Mouse (Mus musculus): ENCODE measurements around the gene Xirp2.

Gene Xirp2

GRCm38 (mm10) chr2:67544426-67544825 lies 98.6 kb downstream of the Xirp2 start:
- intact Hi-C loops (cut with DNase I) = no loop called here

DNA sequence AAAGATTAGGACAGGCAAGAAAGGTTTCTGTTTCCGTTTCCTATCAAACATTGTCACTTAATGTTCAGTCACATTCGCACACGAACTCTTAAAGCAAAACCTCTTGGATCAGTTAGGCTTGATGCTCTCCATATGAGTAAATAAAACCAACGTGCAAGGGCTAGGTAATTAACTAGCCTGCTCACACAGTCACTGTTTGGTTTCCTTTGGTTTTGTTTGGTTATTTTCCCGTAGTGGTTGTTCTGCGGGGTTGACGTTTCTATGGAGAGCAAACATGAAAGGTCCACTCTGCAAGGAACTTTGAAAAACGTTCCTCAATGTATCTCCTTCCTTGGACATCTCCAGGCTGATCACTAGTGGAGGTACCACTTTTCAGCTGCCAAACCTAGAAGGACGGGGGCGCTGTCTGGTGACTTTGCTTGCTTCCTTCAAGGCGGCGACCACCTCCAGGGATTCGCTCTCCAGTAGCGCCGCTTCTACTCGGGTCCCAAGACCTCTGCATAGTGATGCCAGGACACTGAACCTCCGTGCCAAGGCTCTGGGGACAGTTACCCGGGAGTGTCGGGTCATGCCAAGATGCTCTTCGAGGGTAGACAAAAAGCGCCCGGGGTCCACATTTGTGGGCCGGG lies 119.2 kb downstream of the Xirp2 start:
- intact Hi-C loops (cut with DNase I) = no loop called here

DNA sequence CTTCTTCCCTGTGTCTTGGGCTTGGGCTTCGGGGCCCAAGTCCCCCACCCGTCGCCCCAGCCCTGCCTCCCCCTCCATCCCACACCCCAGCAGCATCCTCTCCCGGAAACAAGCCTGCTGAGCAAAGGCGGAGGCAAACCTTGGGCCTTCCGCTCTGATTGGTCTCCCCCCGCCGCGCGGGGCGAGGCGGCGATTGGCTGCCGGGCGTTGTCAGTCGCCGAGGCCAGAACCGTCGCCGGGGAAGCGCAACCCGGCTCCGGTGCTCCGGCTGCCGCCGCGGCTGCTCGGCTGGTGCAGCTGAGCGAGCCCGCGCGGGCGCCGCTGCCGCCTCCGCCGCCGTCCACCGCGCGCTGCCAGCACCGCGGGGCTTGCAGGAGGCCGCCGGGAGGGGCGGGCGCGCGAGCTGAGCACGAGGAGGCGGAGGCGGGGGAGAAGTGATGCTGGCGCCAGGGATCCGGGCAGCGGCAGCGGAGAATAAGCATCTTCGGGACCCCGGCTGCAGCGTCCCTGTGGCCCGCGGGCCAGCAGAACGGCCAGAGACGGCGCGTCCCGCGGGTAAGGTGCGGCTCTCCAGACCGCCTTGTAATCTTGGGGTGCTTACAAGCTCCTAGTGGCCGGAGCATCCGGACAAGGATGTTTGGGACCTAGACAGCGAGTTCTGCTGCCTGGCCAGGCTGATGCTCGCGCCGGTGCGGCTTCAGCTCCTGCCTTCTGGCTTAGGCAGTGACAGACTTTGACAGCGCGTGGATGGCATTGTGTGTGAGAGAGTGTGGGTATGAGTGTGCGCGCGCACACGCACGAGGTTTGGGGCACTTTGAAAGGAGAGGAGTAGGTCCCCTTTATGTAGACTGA lies 119.9 kb downstream of the Xirp2 start, which contains the start of gene B3galt1:
B3galt1 (plus strand) TSS at position 392 of the 852 bp plus-strand sequence.
- intact Hi-C loops (cut with DNase I) = no loop called here

GRCm38 (mm10) chr2:67566566-67566965 lies 120.8 kb downstream of the Xirp2 start:
- intact Hi-C loops (cut with DNase I) = no loop called here

GRCm38 (mm10) chr2:67567141-67567680 lies 121.4 kb downstream of the Xirp2 start:
- intact Hi-C loops (cut with DNase I) = no loop called here

Measured in adrenal gland (tissue).